ENCODE assay signal across 8 mouse cellular contexts in the genomic region with DNA sequence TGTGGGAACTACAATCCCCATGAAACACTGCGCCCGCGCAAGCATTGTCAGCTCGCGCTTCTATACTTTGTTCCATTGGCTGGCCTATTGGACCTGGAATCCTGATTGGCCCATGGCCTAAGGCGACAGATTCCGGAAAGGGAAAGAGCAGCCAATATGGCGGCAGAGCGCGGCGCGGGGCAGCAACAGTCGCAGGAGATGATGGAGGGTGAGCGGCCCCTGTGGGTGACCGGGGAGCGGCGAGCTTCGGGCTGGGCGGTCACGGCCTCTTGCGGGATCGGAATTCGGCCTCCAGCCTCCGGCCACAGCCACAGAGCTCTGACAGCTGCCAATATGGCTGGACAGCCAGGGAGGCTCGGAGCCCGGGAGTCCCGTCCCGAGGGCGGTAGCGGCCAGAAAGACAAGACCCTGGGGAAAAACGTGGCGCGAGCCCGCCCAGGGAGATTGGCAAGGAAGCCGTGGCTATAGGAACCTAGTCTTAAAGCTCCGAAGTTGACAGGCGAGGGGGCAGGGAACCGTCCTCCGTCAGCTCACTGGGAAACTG. TPM values are rescaled to one million over a fixed set of nuclear protein-coding genes. Genes with fewer than 3 reads are reported as not detected.
DNase-seq lines count a peak whose midpoint lies in the region; ATAC-seq lines count a peak whose summit lies in the region.

No protein-coding gene starts in this region.

- WGBS in embryonic facial prominence, embryonic 12.5 days = under 1% methylated on average over 39 of the region's 39 CpGs
- WGBS in limb, embryonic 12.5 days = under 1% methylated on average over 39 of the region's 39 CpGs
- WGBS in midbrain, embryonic 15.5 days = under 1% methylated on average over 39 of the region's 39 CpGs

- H3K4me2 ChIP-seq in embryonic facial prominence, embryonic 12.5 days (replicated peaks) = peak overlapping the region; percentile 79
- peak overlapping the region; percentile 78 for H3K4me2 ChIP-seq in limb, embryonic 12.5 days
- H3K4me2 ChIP-seq in midbrain, embryonic 15.5 days = peak overlapping the region; percentile 93

- peak; percentile 90 for DNase-seq in 3134 (ENCODE audit: extremely low read depth, insufficient read length, low spot score)
- peak; percentile 90 for DNase-seq in adrenal gland, postnatal 25 days
- DNase-seq in heart, adult 11 months = peak; percentile 100
- DNase-seq in kidney, adult 18-20 months = peak; percentile 93
- DNase-seq in spleen, postnatal 36 days (ENCODE audit: low spot score in 2 of 2) = peak; percentile 93 to 95

- ATAC-seq in embryonic facial prominence, embryonic 12.5 days (ENCODE audit: insufficient number of reproducible peaks, insufficient read depth, low FRiP score, low TSS enrichment) = peak; percentile 93
- peak; percentile 95 for ATAC-seq in limb, embryonic 12.5 days (ENCODE audit: insufficient number of reproducible peaks, insufficient read depth, low FRiP score, low TSS enrichment, low read depth)
- peak; percentile 99 for ATAC-seq in midbrain, embryonic 15.5 days (replicated peaks)

- peak overlapping the region; percentile 78 for H3K9ac ChIP-seq in embryonic facial prominence, embryonic 12.5 days
- peak overlapping the region; percentile 86 for H3K9ac ChIP-seq in limb, embryonic 12.5 days (replicated peaks)
- H3K9ac ChIP-seq in midbrain, embryonic 15.5 days = peak overlapping the region; percentile 76

- peaks cover 18% of the 10 kb centered on the region for H3K36me3 ChIP-seq in embryonic facial prominence, embryonic 12.5 days
- H3K36me3 ChIP-seq in limb, embryonic 12.5 days = peaks cover 27% of the 10 kb centered on the region
- no peaks in the 10 kb centered on the region for H3K36me3 ChIP-seq in midbrain, embryonic 15.5 days (replicated peaks)

- H3K4me1 ChIP-seq in embryonic facial prominence, embryonic 12.5 days = peaks cover 11% of the 10 kb centered on the region
- H3K4me1 ChIP-seq in limb, embryonic 12.5 days (replicated peaks) = peaks cover 16% of the 10 kb centered on the region
- H3K4me1 ChIP-seq in midbrain, embryonic 15.5 days = peaks cover 12% of the 10 kb centered on the region

- H3K27ac ChIP-seq in embryonic facial prominence, embryonic 12.5 days = 0 out of 2 replicates have a peak overlapping the region, but pooled peaks have one; percentile 37
- H3K27ac ChIP-seq in limb, embryonic 12.5 days = peak overlapping the region; percentile 66; the same call in 1 of the 2 replicates
- peak overlapping the region; percentile 73 for H3K27ac ChIP-seq in midbrain, embryonic 15.5 days

- H3K27me3 ChIP-seq in embryonic facial prominence, embryonic 12.5 days = no peaks in the 10 kb centered on the region
- H3K27me3 ChIP-seq in limb, embryonic 12.5 days = no peaks in the 10 kb centered on the region
- H3K27me3 ChIP-seq in midbrain, embryonic 15.5 days (replicated peaks) = no peaks in the 10 kb centered on the region

- peak overlapping the region; percentile 78 for H3K4me3 ChIP-seq in embryonic facial prominence, embryonic 12.5 days
- peak overlapping the region; percentile 93 for H3K4me3 ChIP-seq in limb, embryonic 12.5 days (replicated peaks)
- peak overlapping the region; percentile 95 for H3K4me3 ChIP-seq in midbrain, embryonic 15.5 days

- H3K9me3 ChIP-seq in embryonic facial prominence, embryonic 12.5 days = no peaks in the 10 kb centered on the region
- no peaks in the 10 kb centered on the region for H3K9me3 ChIP-seq in limb, embryonic 12.5 days
- H3K9me3 ChIP-seq in midbrain, embryonic 15.5 days = no peaks in the 10 kb centered on the region

RNA-seq across cellular contexts. Expression of gene Pask, which starts 0.3 kb away (rescaled TPM):
- 4.1 and 6.3 TPM in 2 replicates for total RNA-seq in adrenal gland, postnatal 25 days (2021)
- 22.6 and 22.9 TPM in 2 replicates for polyA plus RNA-seq in embryonic facial prominence, embryonic 12.5 days (2016; fragmentation: Nextera tagmentation; extraction: Ambion mirVana)
- polyA plus RNA-seq in limb, embryonic 12.5 days (2016; fragmentation: Nextera tagmentation; extraction: Ambion mirVana) = 25.8 and 27.0 TPM in 2 replicates
- polyA plus RNA-seq in midbrain, embryonic 15.5 days (2015; fragmentation: Nextera tagmentation; extraction: Ambion mirVana) = 5.7 and 6.2 TPM in 2 replicates

RNA-seq across cellular contexts. Expression of gene Ppp1r7, which starts 0.9 kb away (rescaled TPM):
- 14.9 and 31.2 TPM in 2 replicates for total RNA-seq in adrenal gland, postnatal 25 days (2021)
- 70.6 and 71.1 TPM in 2 replicates for polyA plus RNA-seq in embryonic facial prominence, embryonic 12.5 days (2016; fragmentation: Nextera tagmentation; extraction: Ambion mirVana)
- 66.6 and 70.0 TPM in 2 replicates for polyA plus RNA-seq in limb, embryonic 12.5 days (2016; fragmentation: Nextera tagmentation; extraction: Ambion mirVana)
- polyA plus RNA-seq in midbrain, embryonic 15.5 days (2015; fragmentation: Nextera tagmentation; extraction: Ambion mirVana) = 45.8 and 46.9 TPM in 2 replicates

RNA-seq across cellular contexts. Expression of gene Ano7, which starts 30.2 kb away (rescaled TPM):
- not detected in 2 replicates for total RNA-seq in adrenal gland, postnatal 25 days (2021)
- 0.22 and 0.29 TPM in 2 replicates for polyA plus RNA-seq in embryonic facial prominence, embryonic 12.5 days (2016; fragmentation: Nextera tagmentation; extraction: Ambion mirVana)
- polyA plus RNA-seq in limb, embryonic 12.5 days (2016; fragmentation: Nextera tagmentation; extraction: Ambion mirVana) = 0.51 and 0.87 TPM in 2 replicates
- polyA plus RNA-seq in midbrain, embryonic 15.5 days (2015; fragmentation: Nextera tagmentation; extraction: Ambion mirVana) = 0.79 and 0.94 TPM in 2 replicates

RNA-seq across cellular contexts. Expression of gene Mterf4, which starts 37.9 kb away (rescaled TPM):
- total RNA-seq in adrenal gland, postnatal 25 days (2021) = 28.1 and 29.6 TPM in 2 replicates
- polyA plus RNA-seq in embryonic facial prominence, embryonic 12.5 days (2016; fragmentation: Nextera tagmentation; extraction: Ambion mirVana) = 33.5 and 36.8 TPM in 2 replicates
- 34.3 and 38.8 TPM in 2 replicates for polyA plus RNA-seq in limb, embryonic 12.5 days (2016; fragmentation: Nextera tagmentation; extraction: Ambion mirVana)
- 34.7 and 38.2 TPM in 2 replicates for polyA plus RNA-seq in midbrain, embryonic 15.5 days (2015; fragmentation: Nextera tagmentation; extraction: Ambion mirVana)

Comparison
In these comparisons a context has a peak if more than half of its experiments do, and no peak if none do; other contexts are left out.
1. Peak in every context shown above with its lines: DNase-seq, ATAC-seq, H3K4me3 ChIP-seq and H3K27ac ChIP-seq.